Mouse (Mus musculus) forebrain, embryonic 11.5 days (tissue): ENCODE measurements around the gene A930018P22Rik. TPM values are rescaled to one million over a fixed set of nuclear protein-coding genes. Genes with fewer than 3 reads are reported as not detected.

Source experiments
- polyA plus RNA-seq: library from polyadenylated mRNA; unstranded; fragments of >200 nt; fragmentation: Nextera tagmentation; extraction: Ambion mirVana; gene quantifications from 2 replicates; pipeline ENCODE4 v1.2.1, GENCODE M21; 2014

A930018P22Rik gene
- polyA plus RNA-seq, 1 experiment from 2014 or later: not detected

Other genes with a start within 250 kb of the A930018P22Rik start
- 41.0 and 41.9 TPM in 2 replicates for gene Lmo2, start 164.8 kb upstream of the A930018P22Rik start, polyA plus RNA-seq
- gene Fbxo3, start 95.0 kb upstream of the A930018P22Rik start, polyA plus RNA-seq: 55.4 and 61.4 TPM in 2 replicates
- 1.6 and 2.1 TPM in 2 replicates for gene 4931422A03Rik, start 94.4 kb upstream of the A930018P22Rik start, polyA plus RNA-seq
- gene Gm10912, start 56.9 kb upstream of the A930018P22Rik start, polyA plus RNA-seq: not detected in 2 replicates
- gene Gm10799, start 54.2 kb upstream of the A930018P22Rik start, polyA plus RNA-seq: not detected in 2 replicates
- 2.1 and 2.9 TPM in 2 replicates for gene Cd59b, start 52.9 kb upstream of the A930018P22Rik start, polyA plus RNA-seq
- gene Cd59a, start 27.0 kb upstream of the A930018P22Rik start, polyA plus RNA-seq: 21.1 and 24.6 TPM in 2 replicates